Mouse (Mus musculus): ENCODE data around the gene Apom.

DNA sequence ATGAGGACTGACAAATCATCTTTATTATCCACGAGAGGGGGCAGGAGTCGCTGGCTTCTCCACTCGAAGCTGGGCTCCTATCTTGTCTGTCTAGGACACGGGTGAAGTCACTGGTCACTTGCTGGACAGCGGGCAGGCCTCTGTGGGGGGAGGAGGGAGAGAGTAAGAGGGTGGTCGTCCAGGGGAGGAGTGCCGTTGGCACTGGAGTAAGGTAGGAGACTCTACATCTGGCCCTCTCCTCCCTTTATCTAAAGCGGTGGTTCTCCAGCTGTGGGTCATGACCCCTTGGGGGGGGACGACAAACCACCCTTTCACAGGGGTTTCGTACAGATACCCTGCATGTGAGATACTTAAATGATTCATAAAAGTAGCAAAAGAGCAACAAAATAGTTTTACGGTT is 2.9 kb downstream of the Apom start:
- TF ChIP-seq POLR2A (IDR thresholded peaks at IDR 0.05; ENCODE audit: low read depth, low read length) (no peak), CTCF (IDR thresholded peaks at IDR 0.05; ENCODE audit: extremely low read depth, insufficient read length, insufficient replicate concordance, low read depth, low read length) (no peak)
